ENCODE assay signal across 8 mouse cellular contexts in the genomic region with DNA sequence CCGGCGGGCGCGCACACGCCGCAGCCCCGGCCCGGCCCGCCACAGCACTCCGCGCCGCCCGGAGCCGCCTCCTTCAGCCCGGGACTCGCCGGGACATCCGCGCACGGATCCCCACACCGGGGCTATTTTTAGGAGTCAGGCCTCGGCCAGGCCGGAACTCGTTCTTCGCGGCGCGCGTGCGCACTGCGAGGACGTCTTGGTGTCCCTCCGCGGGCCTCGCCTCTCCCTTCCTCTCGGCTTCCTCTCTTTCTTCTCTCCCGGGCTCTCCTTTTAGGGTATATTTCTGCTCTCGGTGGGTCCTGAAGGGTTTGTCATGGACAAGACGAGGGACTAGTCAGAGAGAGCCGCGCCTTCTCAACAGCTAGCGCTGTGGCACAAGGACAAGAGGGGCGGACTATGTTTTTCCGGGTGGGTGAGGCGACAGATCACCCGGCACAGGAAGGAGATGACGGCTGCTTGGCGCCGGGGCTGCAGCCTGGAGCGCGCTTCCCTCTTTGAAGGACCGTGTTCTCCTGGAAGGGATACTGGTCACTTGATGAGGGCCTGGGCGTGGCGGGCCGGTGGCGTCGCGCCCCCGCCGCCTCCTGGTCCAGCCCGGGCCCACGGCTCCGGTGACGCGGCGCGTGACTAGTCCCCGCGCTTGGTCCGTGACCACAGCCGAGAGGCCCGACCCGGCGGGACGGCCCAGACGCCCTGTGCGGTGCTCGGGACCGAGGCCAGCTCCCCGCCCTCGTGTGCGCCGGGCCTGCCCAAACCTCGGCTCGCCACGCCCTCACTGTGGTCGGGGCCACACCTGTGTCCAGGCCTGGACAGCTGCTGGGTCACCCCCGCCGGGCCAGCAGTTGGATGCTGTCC. TPM values are rescaled to one million over a fixed set of nuclear protein-coding genes. Genes with fewer than 3 reads are reported as not detected.
DNase-seq lines count a peak whose midpoint lies in the region; ATAC-seq lines count a peak whose summit lies in the region.

A gene (minus strand): TSS at position 130 of the 855 bp plus-strand sequence.

- peak within 1 kb of the TSS; percentile 100 for H3K27ac ChIP-seq in hindbrain, embryonic 15.5 days (replicated peaks)

- DNase-seq in T-cell, adult 2 months (ENCODE audit: low spot score): peak; percentile 92
- peak; percentile 98 for DNase-seq in cerebellum, postnatal 36 days
- DNase-seq in frontal cortex, postnatal 36 days (ENCODE audit: low spot score in 2 of 2): peak; percentile 96 to 97
- peak; percentile 94 for DNase-seq in left cerebral cortex, adult 11 months (ENCODE audit: low spot score)
- DNase-seq in lung, postnatal 4 days: peak; percentile 98
- DNase-seq in retina, postnatal 7 days (ENCODE audit: low read depth, low spot score): peak; percentile 93
- peak; percentile 97 for DNase-seq in urinary bladder, adult 2 months (ENCODE audit: low spot score)

- H3K4me2 ChIP-seq in hindbrain, embryonic 15.5 days: peak within 1 kb of the TSS; percentile 96

- H3K36me3 ChIP-seq in hindbrain, embryonic 15.5 days: no peaks in the 10 kb centered on the region

- peak; percentile 93 for ATAC-seq in hindbrain, embryonic 15.5 days (ENCODE audit: low FRiP score, low read depth)

- no peaks in the 10 kb centered on the region for H3K9me3 ChIP-seq in hindbrain, embryonic 15.5 days

- no peaks in the 10 kb centered on the region for H3K27me3 ChIP-seq in hindbrain, embryonic 15.5 days

- peak within 1 kb of the TSS; percentile 96 for H3K4me3 ChIP-seq in hindbrain, embryonic 15.5 days

- peaks cover 22% of the 10 kb centered on the region for H3K4me1 ChIP-seq in hindbrain, embryonic 15.5 days (replicated peaks)

- WGBS in hindbrain, embryonic 15.5 days: under 1% methylated on average over 88 of the region's 89 CpGs

- H3K9ac ChIP-seq in hindbrain, embryonic 15.5 days: peak within 1 kb of the TSS; percentile 100

RNA-seq across cellular contexts. Expression of the gene that starts here (rescaled TPM):
- 35.0 and 38.9 TPM in 2 replicates for polyA plus RNA-seq in hindbrain, embryonic 15.5 days (2015; fragmentation: Nextera tagmentation; extraction: Ambion mirVana)
- polyA plus RNA-seq in urinary bladder, adult 2 months (2012; rRNA removed): 43.4 and 49.6 TPM in 2 replicates

Comparison
In these comparisons a context has a peak if more than half of its experiments do, and no peak if none do; other contexts are left out.
1. Peak in every context shown above with its lines: DNase-seq, ATAC-seq, H3K4me3 ChIP-seq and H3K27ac ChIP-seq.